Mouse (Mus musculus): Measurements from ENCODE around the gene Abtb2. TPM values are rescaled to one million over a fixed set of nuclear protein-coding genes. Genes with fewer than 3 reads are reported as not detected.
A peak's percentile ranks its signal among the peaks of the same experiment; 100 is the strongest.
"Not testable (repeated sequence)": the region's sequence is repeated elsewhere in the genome, so short reads cannot be mapped to it uniquely, and the experiment has no call there.

The Abtb2 gene
- polyA plus RNA-seq (2012; rRNA removed) = 2.2 and 2.4 TPM in 2 replicates

GRCm38 (mm10) chr2:103565732-103566422, at the start of gene Abtb2:
TSS of gene Abtb2 (plus strand) at chr2:103566310.
- peak; percentile 95 for DNase-seq (ENCODE audit: low read depth, low spot score)
- WGBS = under 1% methylated on average over 34 of the region's 34 CpGs

DNA sequence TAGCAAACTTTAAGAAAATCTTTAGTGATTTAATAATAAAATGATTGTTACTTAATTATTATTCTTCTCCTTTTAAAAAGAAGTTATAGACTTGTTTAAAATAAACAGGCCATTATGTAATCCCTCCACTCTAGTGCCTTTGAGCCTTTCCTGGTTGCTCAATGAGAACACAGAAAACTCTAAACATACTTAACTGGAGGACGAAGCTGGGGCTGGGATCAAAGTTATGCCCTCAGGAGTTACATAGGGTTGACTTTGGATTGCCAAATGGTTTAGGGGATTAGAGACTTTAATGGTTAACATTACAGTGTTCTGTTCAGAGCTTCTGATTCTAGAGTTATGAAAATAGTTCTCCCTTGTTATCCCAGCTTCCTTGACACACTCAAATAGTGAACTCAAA, 49.6 kb upstream of the Abtb2 start:
- DNase-seq (ENCODE audit: low read depth, low spot score) = no peak
- WGBS = 71% methylated on average over 1 of the region's 1 CpGs

GRCm38 (mm10) chr2:103525596-103525995, 40.5 kb upstream of the Abtb2 start:
- DNase-seq (ENCODE audit: low read depth, low spot score) = no peak
- WGBS = 92% methylated on average over 1 of the region's 1 CpGs

DNA sequence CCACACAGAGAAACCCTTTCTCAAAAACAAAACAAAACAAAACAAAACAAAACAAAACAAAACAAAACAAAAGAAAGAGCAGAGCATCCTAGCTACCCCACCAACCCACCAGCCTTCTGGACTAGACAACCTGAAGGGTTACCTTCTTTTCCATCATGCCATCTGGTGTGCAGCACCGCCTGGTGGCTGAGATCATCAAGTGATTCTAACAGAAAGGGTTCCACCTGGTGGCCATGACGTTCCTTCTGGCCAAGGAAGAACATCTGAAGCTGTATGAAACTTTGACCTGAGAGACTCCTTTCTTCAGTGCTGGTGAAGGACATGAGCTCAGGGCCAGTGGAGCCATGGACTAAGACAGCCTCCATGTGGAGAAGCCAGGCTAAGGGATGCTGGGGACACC, 19.0 kb upstream of the Abtb2 start:
- WGBS = 2% methylated on average over 2 of the region's 2 CpGs
- DNase-seq (ENCODE audit: low read depth, low spot score) = peak; percentile 60

DNA sequence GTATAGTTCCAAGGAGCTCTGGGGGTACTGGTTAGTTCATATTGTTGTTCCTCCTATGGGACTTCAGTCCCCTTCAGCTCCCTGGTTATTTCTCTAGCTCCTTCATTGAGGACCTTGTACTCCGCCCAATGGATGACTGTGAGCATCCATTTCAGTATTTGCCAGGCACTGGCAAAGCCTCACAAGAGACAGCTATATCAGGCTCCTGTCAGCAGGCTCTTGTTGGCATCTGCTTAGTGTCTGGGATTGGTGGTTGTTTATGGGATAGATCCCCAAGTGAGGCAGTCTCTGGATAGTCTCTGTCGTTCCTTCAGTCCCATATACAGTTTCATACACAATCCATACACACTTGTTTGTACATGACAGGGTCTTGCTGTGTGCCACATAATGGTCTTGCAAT, 15.8 kb upstream of the Abtb2 start:
- 75% methylated on average over 2 of the region's 2 CpGs for whole genome bisulfite sequencing
- not testable (repeated sequence) for DNase-seq (ENCODE audit: low read depth, low spot score)

DNA sequence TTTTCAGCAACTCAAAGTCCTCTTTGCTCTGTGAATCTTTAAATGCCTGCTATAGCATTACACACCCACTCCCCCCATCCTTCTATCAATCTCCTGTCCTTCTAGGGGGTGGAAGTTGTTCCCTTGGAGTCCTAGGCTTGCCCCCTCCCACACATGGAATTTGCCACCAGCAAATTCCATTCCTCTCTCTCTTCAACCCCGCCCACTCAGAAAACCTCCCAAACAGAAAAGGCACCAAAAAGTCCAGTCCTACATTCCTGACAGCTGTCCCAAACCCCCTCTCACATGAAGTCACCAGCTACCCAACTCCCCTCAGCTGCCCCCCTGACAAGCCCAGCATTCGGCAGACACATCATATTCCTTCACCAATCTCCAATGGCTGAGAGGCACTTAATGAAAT, 12.1 kb upstream of the Abtb2 start:
- no peak for DNase-seq (ENCODE audit: low read depth, low spot score)
- whole genome bisulfite sequencing = 55% methylated on average over 2 of the region's 2 CpGs

GRCm38 (mm10) chr2:103556125-103556877, 9.8 kb upstream of the Abtb2 start:
- no peak for DNase-seq (ENCODE audit: low read depth, low spot score)
- 37% methylated on average over 10 of the region's 10 CpGs for WGBS

DNA sequence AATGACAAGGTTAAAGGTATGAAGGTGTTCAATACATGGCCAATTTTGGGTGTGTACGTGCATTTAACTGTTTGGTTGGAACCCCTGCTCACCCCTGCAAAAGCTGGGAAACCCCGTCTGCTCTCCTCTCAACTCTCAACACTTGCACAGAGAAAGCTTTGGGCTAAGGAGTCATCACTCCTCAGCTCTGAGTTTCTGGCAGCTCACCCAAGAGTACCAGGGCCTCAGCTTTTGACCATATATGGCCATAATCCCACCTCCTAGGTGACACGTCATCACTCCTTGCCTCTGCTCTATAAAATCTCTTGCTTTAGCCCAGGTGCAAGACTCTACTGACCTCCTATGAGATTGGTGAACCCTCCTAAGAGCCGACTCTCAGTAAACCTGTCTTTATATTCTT, 5.2 kb upstream of the Abtb2 start:
- 68% methylated on average over 4 of the region's 4 CpGs for WGBS

DNA sequence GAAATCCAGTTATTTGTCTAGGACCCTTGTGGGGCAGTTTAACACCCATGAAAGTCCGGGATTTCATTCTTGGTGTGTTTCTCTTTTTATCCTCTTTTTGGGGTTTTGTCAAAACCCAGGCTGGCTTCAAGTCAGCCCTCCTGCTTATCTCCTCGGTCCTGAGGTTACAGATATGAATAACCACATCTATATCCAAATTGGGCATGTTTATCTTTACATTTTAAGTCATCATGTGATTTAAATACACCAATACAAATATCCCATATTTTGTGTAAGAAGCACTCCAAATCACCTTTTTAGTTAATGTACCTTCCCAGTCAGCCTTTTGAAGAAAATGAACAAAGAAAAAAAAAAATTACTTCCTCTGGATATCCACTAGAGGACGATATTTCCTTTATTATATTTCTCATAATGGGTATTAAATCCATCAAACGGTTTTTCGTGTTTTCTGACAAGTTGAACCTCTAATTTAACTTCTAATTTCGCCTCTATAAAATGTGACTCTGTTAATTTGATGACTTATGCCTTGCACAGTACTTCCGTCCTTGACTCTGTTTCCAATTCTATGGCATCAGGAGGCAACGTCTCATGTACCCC, 1.6 kb upstream of the Abtb2 start:
- WGBS = 12% methylated on average over 8 of the region's 8 CpGs
- peak; percentile 35 for DNase-seq (ENCODE audit: low read depth, low spot score)

More for the DNA sequence above, 5.2 kb upstream of the Abtb2 start:
- DNase-seq (ENCODE audit: low read depth, low spot score) = no peak

DNA sequence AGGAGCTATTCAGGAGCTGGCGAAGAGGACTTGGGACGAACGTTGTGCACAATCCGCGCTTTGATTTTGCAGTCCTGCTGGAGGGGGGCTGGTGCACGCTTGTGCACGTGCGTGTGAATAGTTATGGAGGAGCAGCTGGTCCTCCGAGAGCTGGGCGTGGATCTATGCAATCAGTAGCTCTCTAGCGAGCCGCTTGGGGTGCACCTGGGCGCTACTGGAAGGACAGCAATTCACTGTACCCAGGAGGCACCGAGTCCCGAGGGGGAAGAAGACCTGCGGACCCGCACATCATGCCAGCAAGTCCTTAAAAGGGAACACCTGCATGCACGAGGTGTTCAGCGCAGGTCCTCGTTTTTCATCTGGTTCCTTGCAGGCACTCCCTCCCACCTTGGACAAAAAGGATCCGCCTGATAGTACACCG, 929 bp upstream of the Abtb2 start:
- DNase-seq (ENCODE audit: low read depth, low spot score) = peak; percentile 29
- under 1% methylated on average over 22 of the region's 22 CpGs for WGBS

- WGBS = under 1% methylated on average over 40 of the region's 40 CpGs
- DNase-seq (ENCODE audit: low read depth, low spot score) = no peak
Measured at GRCm38 (mm10) chr2:103566423-103566712, 258 bp downstream of the Abtb2 start.

DNA sequence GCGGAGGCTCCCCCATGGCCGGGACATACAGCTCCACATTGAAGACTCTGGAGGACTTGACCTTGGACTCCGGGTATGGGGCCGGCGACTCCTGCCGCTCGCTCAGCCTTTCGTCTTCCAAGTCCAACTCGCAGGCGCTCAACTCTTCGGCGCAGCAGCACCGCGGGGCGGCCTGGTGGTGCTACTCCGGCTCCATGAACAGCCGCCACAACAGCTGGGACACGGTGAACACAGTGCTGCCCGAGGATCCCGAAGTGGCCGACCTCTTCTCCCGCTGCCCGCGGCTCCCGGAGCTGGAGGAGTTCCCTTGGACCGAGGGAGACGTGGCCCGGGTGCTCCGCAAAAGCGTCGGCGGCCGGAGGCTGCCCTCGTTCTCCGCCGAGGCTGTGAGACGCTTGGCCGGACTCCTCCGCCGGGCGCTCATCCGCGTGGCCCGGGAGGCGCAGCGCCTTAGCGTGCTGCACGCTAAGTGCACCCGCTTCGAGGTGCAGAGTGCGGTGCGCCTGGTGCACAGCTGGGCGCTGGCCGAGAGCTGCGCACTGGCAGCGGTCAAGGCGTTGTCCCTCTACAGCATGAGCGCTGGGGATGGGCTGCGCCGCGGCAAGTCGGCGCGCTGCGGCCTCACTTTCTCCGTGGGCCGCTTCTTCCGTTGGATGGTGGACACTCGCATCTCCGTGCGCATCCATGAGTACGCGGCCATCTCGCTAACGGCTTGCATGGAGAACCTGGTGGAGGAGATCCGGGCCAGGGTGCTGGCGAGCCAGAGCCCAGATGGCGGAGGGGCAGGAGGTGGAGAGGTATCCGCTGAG, 807 bp downstream of the Abtb2 start:
- peak; percentile 14 for DNase-seq (ENCODE audit: low read depth, low spot score)
- WGBS = 2% methylated on average over 79 of the region's 79 CpGs

DNA sequence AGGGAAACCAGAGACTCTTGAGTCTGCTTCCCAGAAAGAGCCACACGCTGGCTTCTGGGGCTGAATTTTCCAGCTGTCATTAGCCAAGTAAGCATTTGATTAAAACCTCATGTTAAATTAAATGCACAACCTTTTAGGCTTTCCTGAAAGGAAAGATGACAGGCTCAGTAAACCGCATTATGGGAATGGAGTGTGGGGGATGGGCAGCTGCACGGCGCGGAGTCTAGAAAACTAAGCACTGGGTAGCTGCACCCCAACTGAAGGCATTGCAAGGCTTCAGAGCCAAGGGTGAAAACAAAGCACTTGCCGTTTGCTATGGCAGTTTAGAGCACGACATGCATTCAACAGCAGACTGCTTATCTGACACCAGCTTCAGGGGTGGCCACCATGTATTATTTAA, 2.1 kb downstream of the Abtb2 start:
- 73% methylated on average over 7 of the region's 7 CpGs for WGBS
- no peak for DNase-seq (ENCODE audit: low read depth, low spot score)

DNA sequence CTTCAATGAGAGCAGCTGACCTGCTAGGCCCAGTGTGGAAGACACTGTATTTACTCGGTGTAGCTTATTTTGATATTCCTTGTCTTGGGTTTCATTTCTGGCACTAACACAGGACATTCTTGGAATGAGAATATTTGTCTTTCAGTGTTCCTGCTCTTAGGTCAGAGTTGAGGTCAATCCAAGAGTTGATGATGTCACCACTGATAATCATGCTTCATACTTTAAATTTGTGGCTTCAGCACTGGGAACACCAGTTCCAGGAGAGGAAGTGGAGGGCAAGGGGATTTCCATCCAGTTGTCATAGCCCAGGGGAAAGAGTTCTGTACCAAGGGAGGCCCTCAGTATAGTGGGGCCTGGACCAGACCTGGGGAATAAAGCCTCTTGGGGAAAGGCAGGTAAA, 3.6 kb downstream of the Abtb2 start:
- no peak for DNase-seq (ENCODE audit: low read depth, low spot score)
- 44% methylated on average over 1 of the region's 1 CpGs for WGBS

- WGBS = 73% methylated on average over 2 of the region's 2 CpGs
- no peak for DNase-seq (ENCODE audit: low read depth, low spot score)
Measured at GRCm38 (mm10) chr2:103572354-103572753, 6.2 kb downstream of the Abtb2 start.

DNA sequence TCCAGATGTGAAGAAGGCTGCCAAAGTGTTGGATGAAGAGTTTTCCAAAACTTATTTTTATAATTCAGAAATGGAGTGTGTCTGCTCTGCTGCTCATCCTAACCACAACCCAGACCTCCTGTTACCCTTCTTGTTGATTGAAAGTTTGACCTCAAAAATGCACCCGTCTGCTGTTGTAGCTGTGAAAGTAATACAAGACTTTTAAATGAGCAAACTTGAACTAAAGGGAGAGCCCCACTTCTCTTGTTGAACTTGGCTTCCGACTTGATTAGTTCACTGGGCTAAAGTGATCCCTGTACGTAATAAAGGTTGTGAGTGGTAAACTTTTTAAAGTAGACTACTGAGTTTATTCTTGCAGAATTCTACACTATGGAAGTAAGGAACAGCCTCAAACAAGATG, 10.3 kb downstream of the Abtb2 start:
- no peak for DNase-seq (ENCODE audit: low read depth, low spot score)
- WGBS = 77% methylated on average over 3 of the region's 3 CpGs

DNA sequence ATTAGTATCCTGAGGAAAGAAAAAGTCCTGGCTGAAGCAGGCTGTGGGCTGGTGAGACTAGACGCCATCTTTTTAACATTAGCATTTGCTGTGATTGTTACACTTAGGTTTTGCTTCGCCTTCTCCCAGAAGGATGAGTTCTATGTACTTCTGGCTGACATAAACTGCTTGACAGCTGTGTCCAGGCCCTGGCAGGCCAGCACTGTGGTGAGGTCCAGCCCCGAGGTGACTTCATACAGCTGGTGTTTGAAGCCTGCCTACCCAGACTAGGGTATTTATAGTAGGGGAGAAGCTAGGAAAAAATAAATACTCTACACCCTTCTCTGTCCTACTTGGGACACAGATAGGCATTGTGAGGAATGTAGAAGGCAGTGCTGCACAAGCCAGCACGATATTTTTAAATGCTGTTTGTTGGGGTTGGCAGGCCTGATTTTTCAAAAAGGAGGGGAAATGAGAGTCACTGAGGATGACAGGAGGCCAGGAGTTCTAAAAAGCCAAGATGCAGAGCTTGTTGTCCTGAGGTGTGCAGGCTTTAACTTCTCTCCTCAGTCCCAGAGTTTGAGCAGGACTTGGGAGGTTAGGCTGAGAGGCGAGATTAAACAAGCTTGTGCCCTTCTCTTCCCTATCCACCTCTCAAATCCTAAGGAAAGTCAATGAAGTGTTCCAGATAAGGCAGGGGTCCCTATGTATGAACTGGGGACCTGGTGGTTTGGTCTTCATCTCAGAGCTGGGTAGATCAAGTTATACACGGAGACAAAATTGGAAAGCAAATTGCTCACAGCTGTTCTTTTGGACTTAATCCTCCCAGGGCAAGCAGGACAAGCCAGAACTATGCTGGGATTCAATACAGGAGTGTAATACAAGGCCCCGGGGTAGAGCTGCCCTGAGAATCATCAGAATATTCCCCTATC, 11.9 kb downstream of the Abtb2 start:
- no peak for DNase-seq (ENCODE audit: low read depth, low spot score)
- WGBS = 59% methylated on average over 7 of the region's 7 CpGs

DNA sequence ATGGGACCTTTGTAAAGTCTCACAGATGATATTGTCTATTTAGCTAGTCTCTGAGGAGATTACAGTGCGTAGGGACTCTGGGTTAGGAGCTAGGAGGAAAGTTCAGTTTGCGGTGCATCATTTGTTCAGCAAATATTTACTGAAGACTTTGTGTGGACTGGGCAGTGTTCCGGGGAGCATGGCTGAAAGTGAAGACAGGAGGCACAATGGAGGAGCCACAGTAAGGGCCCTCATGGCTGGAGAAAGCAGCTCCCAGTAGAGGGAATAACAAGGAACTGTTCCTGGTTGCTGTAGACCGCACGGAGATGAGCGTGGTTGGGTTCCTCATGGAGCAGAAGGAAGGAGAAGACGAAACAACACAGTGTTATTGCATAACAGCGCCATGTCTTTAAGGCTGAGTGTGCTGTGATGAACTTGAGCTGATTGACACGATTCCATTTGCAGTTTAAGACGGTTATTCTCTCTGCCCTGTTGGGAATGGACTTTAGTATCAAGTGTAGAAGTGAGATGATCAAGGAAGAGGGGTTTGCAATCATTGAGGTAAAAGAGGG, 12.6 kb downstream of the Abtb2 start:
- DNase-seq (ENCODE audit: low read depth, low spot score) = no peak
- WGBS = 74% methylated on average over 10 of the region's 10 CpGs

- WGBS = 60% methylated on average over 8 of the region's 8 CpGs
- DNase-seq (ENCODE audit: low read depth, low spot score) = no peak
Measured at GRCm38 (mm10) chr2:103580756-103581155, 14.6 kb downstream of the Abtb2 start.

All from large intestine, adult 2 months (tissue).